Comparison of ENCODE assay signal across 26 mouse cellular contexts in genomic region chr8:118749191-118749590, GRCm38 (mm10).
DNase-seq lines count a peak whose midpoint lies in the region; ATAC-seq and TF ChIP-seq lines count a peak whose summit lies in the region.
"Had no signal": no experiment of that assay in that cellular context is flagged by ENCODE, and none has a peak within 500 bp of the region (broad histone marks: within the 10 kb centered on the region; RNA-seq: fewer than 3 reads in every experiment).

No protein-coding gene starts in this region.

- TF ChIP-seq CTCF in kidney, adult 2 months (conservative IDR thresholded peaks at IDR 0.05; ENCODE audit: insufficient read depth, insufficient read length, low read depth, low read length), result no peak

- ATAC-seq in forebrain, embryonic 12.5 days (ENCODE audit: low FRiP score), result no peak
- ATAC-seq: activated CD4-positive, CD25-positive, alpha-beta regulatory T cell, adult 4 months; forebrain, embryonic 14.5 days; intestine, embryonic 15.5 days; liver, embryonic 12.5 days; midbrain, embryonic 15.5 days had no signal

- no peak overlapping the region for H3K9ac ChIP-seq in forebrain, embryonic 12.5 days
- H3K9ac ChIP-seq: heart, embryonic 15.5 days; hindbrain, embryonic 15.5 days; intestine, embryonic 15.5 days; limb, embryonic 12.5 days; liver, embryonic 12.5 days; midbrain, embryonic 15.5 days had no signal

- H3K9me3 ChIP-seq in forebrain, embryonic 12.5 days, result no peaks in the 10 kb centered on the region
- H3K9me3 ChIP-seq: heart, embryonic 15.5 days; hindbrain, embryonic 15.5 days; intestine, embryonic 15.5 days; limb, embryonic 12.5 days; midbrain, embryonic 15.5 days had no signal

- no peak overlapping the region for H3K4me3 ChIP-seq in kidney, adult 2 months (ENCODE audit: insufficient read depth, low read depth, low read length)
- H3K4me3 ChIP-seq in forebrain, embryonic 12.5 days (replicated peaks), result no peak overlapping the region
- H3K4me3 ChIP-seq: heart, embryonic 15.5 days; hindbrain, embryonic 15.5 days; intestine, embryonic 15.5 days; limb, embryonic 12.5 days; liver, embryonic 12.5 days; midbrain, embryonic 15.5 days; myocyte had no signal

- no peak overlapping the region for H3K4me2 ChIP-seq in forebrain, embryonic 12.5 days
- H3K4me2 ChIP-seq: heart, embryonic 15.5 days; hindbrain, embryonic 15.5 days; intestine, embryonic 15.5 days; limb, embryonic 12.5 days; liver, embryonic 12.5 days; midbrain, embryonic 15.5 days had no signal

- no peaks in the 10 kb centered on the region for H3K27me3 ChIP-seq in kidney, adult 2 months (replicated peaks; ENCODE audit: control insufficient read depth, insufficient read depth, low read length)
- no peaks in the 10 kb centered on the region for H3K27me3 ChIP-seq in forebrain, embryonic 12.5 days
- H3K27me3 ChIP-seq: heart, embryonic 15.5 days; hindbrain, embryonic 15.5 days; intestine, embryonic 15.5 days; limb, embryonic 12.5 days; liver, embryonic 12.5 days; midbrain, embryonic 15.5 days had no signal

- no peaks in the 10 kb centered on the region for H3K36me3 ChIP-seq in kidney, adult 2 months (ENCODE audit: control insufficient read depth, insufficient read depth, low read length)
- H3K36me3 ChIP-seq in forebrain, embryonic 12.5 days (replicated peaks), result no peaks in the 10 kb centered on the region
- H3K36me3 ChIP-seq: heart, embryonic 15.5 days; hindbrain, embryonic 15.5 days; intestine, embryonic 15.5 days; limb, embryonic 12.5 days; liver, embryonic 12.5 days; midbrain, embryonic 15.5 days had no signal

- peak; percentile 4 for DNase-seq in adrenal gland, postnatal 25 days
- DNase-seq in adrenal gland, postnatal 4 days (ENCODE audit: low spot score in 2 of 2), result no peak
- DNase-seq in kidney, adult 2 months, result peak; percentile 3
- DNase-seq in kidney, postnatal 14 days, result no peak
- DNase-seq in cerebellum, adult 11 months, result peak; percentile 67
- DNase-seq in cerebellum, adult 9-11 months, result peak; percentile 84
- DNase-seq in frontal cortex, postnatal 36 days (ENCODE audit: low spot score in 2 of 2), result no peak
- DNase-seq: adrenal gland, postnatal 10 days; gastrocnemius, postnatal 14 days; heart, postnatal 4 days; lung, adult 2 months; lung, postnatal 14 days; right cerebral cortex, adult 18-20 months; right cerebral cortex, postnatal 4 days; thymus, postnatal 25 days had no signal

- H3K27ac ChIP-seq in kidney, adult 2 months (ENCODE audit: insufficient read depth, low read depth, low read length), result no peak overlapping the region
- no peak overlapping the region for H3K27ac ChIP-seq in forebrain, embryonic 12.5 days
- H3K27ac ChIP-seq: heart, embryonic 15.5 days; hindbrain, embryonic 15.5 days; intestine, embryonic 15.5 days; kidney, postnatal 0 days; limb, embryonic 12.5 days; liver, embryonic 12.5 days had no signal

- 82% methylated on average over 3 of the region's 3 CpGs for WGBS in kidney, adult 2 months
- WGBS in forebrain, embryonic 12.5 days, result 91% methylated on average over 3 of the region's 3 CpGs

- TF ChIP-seq POLR2A in kidney, adult 2 months (IDR thresholded peaks at IDR 0.05; ENCODE audit: low read depth, low read length), result no peak

- no peaks in the 10 kb centered on the region for H3K4me1 ChIP-seq in kidney, adult 2 months (ENCODE audit: control insufficient read depth, insufficient read depth, low read length)
- H3K4me1 ChIP-seq in forebrain, embryonic 12.5 days, result no peaks in the 10 kb centered on the region; the same call in 1 of the 2 replicates
- H3K4me1 ChIP-seq: heart, embryonic 15.5 days; intestine, embryonic 15.5 days; limb, embryonic 12.5 days; liver, embryonic 12.5 days had no signal

Comparison
In these comparisons a context has a peak if more than half of its experiments do, and no peak if none do; other contexts are left out.
1. DNase-seq: peak in adrenal gland, postnatal 25 days (single experiment), kidney, adult 2 months (single experiment), cerebellum, adult 11 months (single experiment) and cerebellum, adult 9-11 months (single experiment); none in adrenal gland, postnatal 4 days (0 of 2), kidney, postnatal 14 days (single experiment) and frontal cortex, postnatal 36 days (0 of 2).